Mouse (Mus musculus) brain, embryonic 18.5 days (tissue): ENCODE measurements around the gene Dhx57.
"Not testable (repeated sequence)": the region's sequence is repeated elsewhere in the genome, so short reads cannot be mapped to it uniquely, and the experiment has no call there.

Source experiments
- DNase-seq: peaks from one replicate; pipeline ENCODE4 v3.0.0-alpha.2; 2012; ENCODE audit warnings: low read depth, low spot score

Dhx57 gene

GRCm38 (mm10) chr17:80254421-80254820 lies 35.9 kb downstream of the Dhx57 start:
- no peak for DNase-seq

DNA sequence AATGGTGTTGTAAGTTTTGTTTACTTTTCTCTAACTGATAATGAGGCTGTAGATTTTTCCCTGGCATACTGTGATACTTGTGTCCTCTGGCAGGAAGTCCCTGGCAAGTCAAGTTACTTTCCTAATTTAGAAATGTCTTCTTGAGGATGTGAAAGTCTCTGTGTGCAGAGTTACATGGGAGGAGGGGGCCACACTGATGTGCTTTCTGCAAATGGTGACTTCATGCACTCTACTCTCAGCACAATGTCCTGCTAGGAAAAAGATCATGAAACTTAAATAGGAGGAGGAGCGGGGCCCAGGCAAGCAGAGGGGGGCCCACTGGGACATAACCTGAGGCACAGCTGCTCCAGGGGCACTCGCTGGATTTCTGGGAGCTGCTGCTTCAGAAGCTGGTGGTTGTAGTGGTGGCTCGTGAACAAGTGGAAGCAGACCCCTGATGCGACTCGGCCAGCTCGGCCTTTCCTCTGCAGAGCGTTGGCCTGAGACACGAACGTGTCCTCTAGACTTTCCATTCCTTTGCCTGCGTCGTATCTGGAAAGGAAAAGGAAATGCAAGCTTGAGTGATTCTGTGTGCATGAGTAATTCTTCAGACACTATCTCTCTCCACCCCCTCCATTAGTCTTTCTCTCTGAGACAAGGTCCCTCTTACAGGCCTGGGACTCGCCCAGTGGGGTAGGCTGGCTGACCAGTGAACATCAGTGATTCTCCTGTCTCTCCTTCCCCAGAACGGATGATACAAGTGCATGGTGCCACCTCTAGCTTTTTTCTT lies 37.3 kb downstream of the Dhx57 start:
- no peak for DNase-seq

DNA sequence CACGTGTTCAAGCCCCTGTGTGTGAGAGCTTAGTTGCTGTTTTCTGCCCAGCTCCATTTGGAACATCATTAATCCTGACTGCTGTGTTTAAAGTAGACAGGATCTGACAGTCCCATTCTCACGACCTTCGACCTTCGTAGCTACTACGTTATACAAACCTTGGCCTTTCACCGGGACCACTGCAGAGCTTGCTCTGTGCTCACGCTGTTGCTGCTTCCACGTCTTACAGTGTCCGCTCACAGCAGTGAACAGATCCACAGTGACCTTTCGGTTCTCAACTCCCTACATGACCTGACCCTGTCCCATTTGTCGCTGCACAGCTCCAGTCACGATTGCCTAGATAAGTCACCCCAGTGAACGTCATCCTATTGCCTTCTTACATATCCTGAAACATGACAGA lies 47.2 kb downstream of the Dhx57 start:
- DNase-seq, result no peak

DNA sequence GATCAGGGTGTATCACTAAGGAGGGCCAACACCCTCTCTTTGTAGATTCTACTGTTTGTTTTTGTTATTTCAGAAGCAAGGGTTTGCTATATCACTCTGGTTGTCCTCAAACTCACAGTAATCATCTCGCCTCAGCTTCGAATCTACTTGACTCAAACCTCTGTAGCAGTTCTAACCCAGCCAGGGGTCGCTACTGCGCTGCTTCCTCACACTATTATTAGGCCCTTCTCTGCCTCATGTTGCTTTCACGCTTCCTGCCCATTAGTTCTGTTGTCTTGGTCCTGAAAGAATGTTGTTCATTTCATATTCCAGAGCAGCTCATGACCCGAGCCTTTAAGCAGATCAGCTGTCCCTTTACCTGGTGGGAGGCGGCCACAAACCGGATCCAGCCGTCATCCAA lies 48.7 kb downstream of the Dhx57 start:
- DNase-seq, result no peak

GRCm38 (mm10) chr17:80237475-80237874 lies 52.8 kb downstream of the Dhx57 start:
- DNase-seq, result no peak

DNA sequence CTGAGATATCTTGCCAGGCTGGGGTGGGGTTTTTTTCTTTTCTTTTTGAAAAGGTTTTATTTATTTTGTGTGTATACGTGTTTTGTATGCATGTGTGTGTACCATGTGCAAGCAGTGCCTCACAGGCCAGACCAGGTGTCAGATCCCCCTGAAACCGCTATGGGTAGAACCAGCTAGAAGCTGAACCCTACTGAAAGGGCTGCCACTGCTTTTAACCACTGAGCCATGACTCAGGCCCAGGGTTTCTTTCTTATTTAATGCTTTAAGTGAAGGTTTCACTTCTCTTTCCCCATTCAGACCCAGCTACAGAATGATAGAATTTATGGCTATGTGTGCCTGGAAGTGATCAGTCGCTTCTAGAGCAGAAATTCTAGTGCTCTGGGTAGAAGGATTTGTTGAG lies 53.5 kb downstream of the Dhx57 start:
- DNase-seq, result no peak

DNA sequence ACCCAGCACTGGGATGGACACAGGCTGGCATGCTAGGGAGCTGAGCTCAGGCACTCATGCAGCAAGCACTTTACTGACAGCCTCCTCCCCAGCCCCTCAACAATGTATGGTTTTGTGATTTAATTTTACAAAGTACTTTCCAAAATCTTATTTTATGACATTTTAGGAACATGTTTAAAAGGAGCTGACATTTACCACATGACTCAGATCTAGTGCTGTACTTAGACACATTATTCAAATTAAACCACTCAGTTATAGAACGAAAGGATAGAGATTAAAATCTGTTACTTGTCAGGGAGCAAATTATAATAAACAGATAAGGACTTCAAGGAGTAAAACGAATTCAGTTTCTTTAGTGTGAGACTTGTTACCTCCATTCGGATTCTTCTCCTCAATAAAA lies 54.8 kb downstream of the Dhx57 start:
- DNase-seq, result no peak

- DNase-seq, result no peak
These were observed 55.9 kb downstream of the Dhx57 start for GRCm38 (mm10) chr17:80234376-80234775.

DNA sequence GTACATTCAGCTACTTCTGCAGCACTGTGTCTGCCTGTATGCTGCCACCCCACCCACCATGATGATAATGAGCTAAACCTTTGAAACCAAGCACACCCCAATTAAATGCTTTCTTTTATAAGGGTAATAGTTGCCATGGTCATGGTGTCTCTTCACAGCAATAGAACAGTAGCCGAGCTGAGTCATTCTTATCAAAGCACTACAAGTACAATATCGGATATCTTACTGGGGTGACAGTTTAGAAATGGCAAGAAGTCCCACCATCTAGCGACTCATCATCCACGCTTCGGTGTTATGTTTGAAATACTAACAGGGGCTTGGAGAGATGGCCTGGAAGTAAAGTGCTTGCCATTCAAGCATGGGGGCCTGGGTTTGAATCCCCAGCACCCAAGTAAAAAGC lies 56.4 kb downstream of the Dhx57 start:
- DNase-seq, result no peak

DNA sequence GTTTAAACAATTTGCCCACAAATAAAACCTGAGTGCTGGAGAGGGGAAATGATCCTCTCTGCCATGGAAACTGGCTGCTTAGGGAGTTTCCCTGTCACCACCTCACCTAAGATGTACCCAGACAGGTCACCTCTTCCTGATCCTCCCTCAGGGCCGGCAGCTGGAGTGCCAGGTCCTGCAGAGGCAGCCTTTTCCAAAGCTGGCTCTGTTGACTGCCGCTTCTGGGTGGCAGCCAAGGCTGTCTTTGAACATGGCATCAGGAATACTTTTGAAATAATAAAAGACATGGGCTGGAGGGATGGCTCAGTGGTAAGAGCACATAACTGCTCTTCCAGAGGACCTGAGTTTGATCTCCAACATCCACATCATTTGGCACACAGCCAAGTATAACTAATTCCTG lies 60.9 kb downstream of the Dhx57 start:
- DNase-seq, result no peak

DNA sequence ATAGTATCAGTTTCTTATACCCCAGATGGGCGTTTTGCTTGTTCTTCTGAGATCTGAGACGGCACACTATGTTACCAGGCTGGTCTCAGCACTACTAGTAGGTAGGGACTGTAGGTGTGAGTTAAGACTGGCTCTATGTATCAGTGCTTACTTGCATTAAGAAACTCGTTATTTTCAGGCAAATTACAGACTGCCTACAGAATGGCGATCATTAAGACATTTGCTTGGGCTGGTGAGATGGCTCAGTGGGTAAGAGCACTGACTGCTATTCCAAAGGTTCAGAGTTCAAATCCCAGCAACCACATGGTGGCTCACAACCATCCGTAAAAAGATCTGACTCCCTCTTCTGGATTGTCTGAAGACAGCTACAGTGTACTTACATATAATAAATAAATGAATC lies 65.1 kb downstream of the Dhx57 start:
- DNase-seq, result not testable (repeated sequence)

DNA sequence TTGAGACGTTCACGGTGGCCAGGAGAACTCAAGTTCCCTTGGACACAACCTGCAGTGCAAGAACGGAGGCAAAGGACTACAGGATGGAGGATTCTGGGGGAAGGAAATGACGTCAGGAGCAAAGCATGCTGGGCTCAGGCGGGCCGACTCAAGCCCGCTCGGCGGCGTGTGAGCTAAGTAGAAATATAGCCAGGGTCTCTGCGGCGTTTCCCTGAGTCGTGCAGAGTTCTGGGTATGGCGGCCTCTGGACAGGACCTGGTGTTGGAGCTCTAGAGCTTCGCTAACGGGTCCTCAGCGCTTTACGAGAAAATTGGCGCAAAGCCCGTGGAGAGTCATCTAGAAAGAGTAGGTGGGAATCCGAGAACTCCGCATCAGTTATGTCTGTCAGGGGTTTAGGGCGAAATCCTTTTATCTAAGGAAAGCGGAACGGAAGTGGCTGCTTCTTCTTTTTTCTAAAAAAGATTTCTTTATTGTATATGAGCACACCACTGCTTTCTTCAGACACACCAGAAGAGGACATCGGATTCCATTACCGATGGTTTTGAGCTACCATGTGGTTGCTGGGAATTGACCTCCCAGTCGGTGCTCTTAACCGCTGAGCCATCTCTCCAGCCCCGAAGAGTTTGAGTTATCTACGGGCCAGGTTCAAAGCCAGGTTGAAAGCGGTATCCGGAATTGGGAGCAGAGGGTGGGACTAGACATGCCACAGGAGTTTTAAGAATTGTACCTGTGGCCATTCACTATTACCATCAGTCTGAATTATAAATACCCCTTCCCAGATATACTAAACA lies 65.8 kb downstream of the Dhx57 start, which contains the start of gene Gemin6:
Gene Gemin6 (plus strand): TSS at position 116 of the 791 bp plus-strand sequence.
- peak; percentile 85 for DNase-seq

DNA sequence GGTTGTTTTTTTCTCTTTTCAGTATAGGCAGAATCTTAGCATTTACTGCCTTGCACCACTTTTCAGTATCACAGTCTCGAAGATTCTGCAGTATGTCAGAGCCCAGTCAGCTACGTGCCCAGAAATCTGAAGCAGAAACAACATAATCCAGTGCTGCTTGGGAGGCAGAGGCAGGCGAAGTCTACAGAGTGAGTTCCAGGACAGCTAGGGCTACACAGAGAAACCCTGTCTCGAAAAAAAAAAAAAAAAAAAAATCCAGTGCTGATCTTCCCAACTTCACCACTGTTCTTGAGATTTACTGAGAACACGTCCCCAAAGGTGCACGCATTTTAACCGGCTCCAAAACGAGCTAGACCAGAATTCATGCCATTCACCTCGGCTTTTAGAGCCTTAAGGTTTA lies 66.4 kb downstream of the Dhx57 start:
- no peak for DNase-seq

GRCm38 (mm10) chr17:80221890-80222628 lies 68.2 kb downstream of the Dhx57 start:
- DNase-seq, result no peak

GRCm38 (mm10) chr17:80221202-80221601 lies 69.1 kb downstream of the Dhx57 start:
- no peak for DNase-seq

- no peak for DNase-seq
These were observed 70.1 kb downstream of the Dhx57 start for GRCm38 (mm10) chr17:80220131-80220530.

GRCm38 (mm10) chr17:80213998-80214397 lies 76.3 kb downstream of the Dhx57 start:
- DNase-seq, result not testable (repeated sequence)

DNA sequence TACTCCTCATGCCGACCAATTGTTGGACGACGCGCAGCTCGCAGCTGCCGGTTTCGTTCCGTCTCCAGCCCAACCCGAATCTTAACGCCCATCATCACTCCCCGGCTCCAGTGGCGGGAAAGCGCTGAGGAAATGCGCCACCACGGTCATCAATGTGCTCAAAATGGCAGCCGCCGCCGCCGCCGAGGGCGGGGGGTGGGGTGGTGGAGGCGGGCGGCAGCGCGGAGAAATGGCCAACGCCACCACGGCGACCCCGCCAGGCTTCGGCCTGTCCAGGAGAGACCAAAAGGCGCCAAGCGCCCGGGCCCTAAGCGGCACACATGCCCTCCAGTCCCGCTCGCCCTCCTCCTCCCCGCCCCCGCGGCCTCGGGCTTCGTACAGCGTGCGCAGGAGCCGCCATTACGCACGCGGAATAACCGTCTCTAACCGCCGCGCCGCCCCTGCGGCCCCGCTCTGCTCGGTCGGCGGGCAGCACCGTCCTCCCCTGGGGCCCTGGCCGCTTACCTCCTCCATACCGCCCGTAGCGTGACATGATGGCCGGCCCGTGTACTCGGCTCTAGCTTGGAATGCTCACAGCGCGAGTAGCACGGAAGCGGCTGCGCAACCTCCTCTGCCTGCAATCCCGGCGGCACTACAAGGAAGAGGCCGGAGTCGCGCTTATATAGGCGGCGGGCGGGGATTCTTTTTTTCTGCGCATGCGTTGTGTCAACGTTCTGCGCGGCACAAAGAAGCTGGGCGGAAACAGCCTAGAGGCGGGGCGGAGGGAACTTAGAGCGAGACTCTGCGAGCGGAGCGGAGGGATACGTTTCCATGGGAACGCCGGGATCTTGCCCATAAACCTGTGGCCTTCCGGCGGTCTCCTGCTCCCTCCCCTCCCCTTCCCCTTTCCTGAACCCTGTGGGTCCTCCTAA lies 83.3 kb downstream of the Dhx57 start, which contains the start of the genes Srsf7 and Ttc39d:
Gene Srsf7 (minus strand): TSS at position 637 of the 911 bp plus-strand sequence.
Gene Ttc39d (plus strand): TSS at position 790 of the 911 bp plus-strand sequence.
- peak; percentile 96 for DNase-seq

DNA sequence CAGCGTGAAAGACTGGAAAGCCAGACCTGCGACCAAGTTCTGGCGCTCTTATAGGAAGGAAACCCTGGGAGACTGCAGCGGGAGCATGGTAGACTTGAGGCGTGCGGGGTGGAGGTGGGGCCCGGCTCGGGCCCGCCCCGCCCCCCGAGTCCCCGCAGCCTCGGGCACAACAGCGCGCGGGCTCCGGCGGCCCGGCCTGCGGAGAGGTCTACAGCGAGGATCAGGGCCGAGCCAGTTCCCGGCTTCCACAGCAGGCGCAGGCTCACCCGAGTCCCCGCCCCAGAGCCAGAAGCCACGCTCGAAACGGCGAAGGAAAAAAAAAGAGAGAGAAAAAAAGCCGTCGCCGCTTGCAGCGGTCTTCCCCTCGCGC lies 84.0 kb downstream of the Dhx57 start:
- DNase-seq, result no peak

GRCm38 (mm10) chr17:80205657-80206056 lies 84.6 kb downstream of the Dhx57 start:
- no peak for DNase-seq

DNA sequence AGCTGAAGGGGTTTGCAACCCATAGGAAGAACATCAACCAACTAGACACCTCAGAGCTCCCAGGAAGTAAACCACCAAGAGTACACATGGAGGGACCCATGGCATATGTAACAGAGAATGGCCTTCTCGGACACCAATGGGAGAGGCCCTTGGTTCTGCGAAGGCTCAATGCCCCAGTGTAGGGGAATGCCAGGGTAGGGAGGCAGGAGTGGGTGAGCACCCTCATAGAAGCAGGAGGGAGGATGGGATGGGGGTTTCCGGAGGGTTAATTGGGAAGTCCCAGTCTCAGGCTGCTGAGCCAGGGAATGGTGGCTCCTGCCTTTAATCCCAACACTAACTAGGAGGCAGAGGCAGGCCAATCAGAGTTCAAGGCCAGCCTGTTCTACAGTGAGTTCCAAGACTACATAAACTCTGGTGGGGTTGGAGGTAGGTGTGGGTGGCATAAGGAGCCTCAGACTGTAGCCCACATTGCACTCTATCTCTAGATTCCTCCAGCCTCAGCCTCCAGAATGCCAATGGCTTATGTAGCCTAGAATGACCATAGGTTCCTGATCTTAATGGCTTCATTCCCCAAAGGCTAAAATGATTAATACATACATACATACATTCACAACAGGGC lies 91.0 kb downstream of the Dhx57 start:
- no peak for DNase-seq
